Mouse (Mus musculus) myocyte (in vitro differentiated cells): ENCODE results near the gene Cdsn.

Source experiments
- CEBPB ChIP-seq: IDR thresholded peaks from 2 replicates; pipeline ENCODE4 v1.6.1; 2011; ENCODE audit warnings: mild to moderate bottlenecking, moderate library complexity; ENCODE audit not compliant: poor library complexity, insufficient read depth, severe bottlenecking
- MYOD1 ChIP-seq, 3 experiments: IDR thresholded peaks; one replicate each; pipeline ENCODE4 v1.6.1; 2011; ENCODE audit warnings: control low read depth in 2 of 3, low read depth in 2 of 3, mild to moderate bottlenecking in 2 of 3, moderate library complexity in 1 of 3; ENCODE audit not compliant: insufficient read length in 2 of 3, control insufficient read depth in 1 of 3
- POLR2A ChIP-seq: IDR thresholded peaks from one replicate; pipeline ENCODE4 v1.6.1; 2011; ENCODE audit warnings: low read depth, mild to moderate bottlenecking, control low read depth, moderate library complexity; ENCODE audit not compliant: insufficient read length
- POLR2AphosphoS2 ChIP-seq: IDR thresholded peaks from one replicate; pipeline ENCODE4 v1.6.1; 2011; ENCODE audit warnings: low read depth, control low read depth; ENCODE audit not compliant: insufficient read length

GRCm38 (mm10) chr17:35526644-35527043 lies 25.3 kb upstream of the Cdsn start:
- TF ChIP-seq POLR2A (no peak), POLR2AphosphoS2 (no peak), MYOD1 (IDR thresholded peaks at IDR 0.05; ENCODE audit: control insufficient read depth in 1 of 3, insufficient read length in 2 of 3, low read depth in 2 of 3) (no peak), CEBPB (no peak)
